Mouse (Mus musculus) CH12.LX (cell line): ENCODE measurements around the gene Gas2l3.

Experiments
- CHD1 ChIP-seq: IDR thresholded peaks from 2 replicates; pipeline ENCODE4 v1.6.1; 2012; ENCODE audit warnings: low read depth, low read length, improper control_type of control experiment, inconsistent platforms
- CTCF ChIP-seq, 2 experiments: IDR thresholded peaks in 1 of 2; conservative IDR thresholded peaks in 1 of 2; 2 replicates each; pipeline ENCODE4 v1.5.1; 2011 to 2012; ENCODE audit warnings: low read depth in 2 of 2, low read length in 2 of 2, improper control_type of control experiment in 1 of 2, inconsistent platforms in 1 of 2, mild to moderate bottlenecking in 1 of 2, moderate library complexity in 1 of 2
- GABPA ChIP-seq: IDR thresholded peaks from 2 replicates; pipeline ENCODE4 v1.6.1; 2012; ENCODE audit warnings: low read depth, low read length, improper control_type of control experiment, inconsistent platforms; ENCODE audit not compliant: insufficient replicate concordance
- KAT2A ChIP-seq: IDR thresholded peaks from 2 replicates; pipeline ENCODE4 v1.6.1; 2012; ENCODE audit warnings: low read length, improper control_type of control experiment, inconsistent platforms; ENCODE audit not compliant: insufficient replicate concordance
- MXI1 ChIP-seq: IDR thresholded peaks from 2 replicates; pipeline ENCODE4 v1.6.1; 2011; ENCODE audit warnings: mild to moderate bottlenecking, low read depth, low read length, improper control_type of control experiment
- POLR2A ChIP-seq: IDR thresholded peaks from 2 replicates; pipeline ENCODE4 v1.6.1; 2011; ENCODE audit warnings: low read depth, mild to moderate bottlenecking, improper control_type of control experiment, low read length
- RAD21 ChIP-seq: IDR thresholded peaks from 2 replicates; pipeline ENCODE4 v1.6.1; 2011; ENCODE audit warnings: low read depth, mild to moderate bottlenecking, low read length, improper control_type of control experiment, moderate library complexity
- TCF12 ChIP-seq: IDR thresholded peaks from 2 replicates; pipeline ENCODE4 v1.6.1; 2014; ENCODE audit warnings: low read depth, mild to moderate bottlenecking, inconsistent platforms, low read length, improper control_type of control experiment

DNA sequence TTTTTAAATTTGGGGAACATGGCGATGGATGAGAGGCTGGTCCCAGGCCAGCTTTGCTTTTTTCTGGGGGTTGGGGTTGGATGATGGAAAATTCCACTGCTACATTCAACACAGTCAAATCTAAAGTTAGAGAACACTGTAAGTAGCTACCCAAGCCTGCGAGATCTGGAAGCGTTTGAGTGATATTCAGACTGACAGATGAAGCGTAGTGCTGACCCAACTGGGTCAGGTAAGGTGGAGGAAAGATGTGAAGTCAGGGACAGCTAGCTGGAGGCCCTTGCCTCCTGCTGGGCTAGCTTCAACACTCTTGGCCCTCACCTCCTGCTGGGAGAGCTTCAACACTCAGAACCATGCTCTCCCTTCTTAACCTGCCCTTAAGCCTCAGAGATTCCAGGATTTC, 38.8 kb downstream of the Gas2l3 start:
- TF ChIP-seq KAT2A (no peak), CTCF (conservative IDR thresholded peaks at IDR 0.05 in 1 of 2, IDR thresholded peaks at IDR 0.05 in 1 of 2; ENCODE audit: low read depth in 2 of 2, low read length in 2 of 2) (no peak), TCF12 (no peak), RAD21 (no peak), MXI1 (no peak), GABPA (no peak), CHD1 (no peak), POLR2A (no peak)
